Mouse (Mus musculus) intestine, embryonic 16.5 days (tissue): ENCODE measurements around the gene Tpk1. TPM values are rescaled to one million over a fixed set of nuclear protein-coding genes. Genes with fewer than 3 reads are reported as not detected.

Source experiments
- ATAC-seq: fragments of 200-750 bp; cut with Nextera tagmentation; 2 replicates; pipeline ENCODE4 v1.8.0; 2017; ENCODE audit warnings: moderate TSS enrichment, moderate library complexity
- H3K27ac ChIP-seq: fragments of 300-500 bp; sonication (generic); 2 replicates; pipeline ENCODE4 v1.5.1; 2014; ENCODE audit warnings: mild to moderate bottlenecking, low read length
- H3K27me3 ChIP-seq: fragments of 300-500 bp; sonication (generic); replicated peaks from 2 replicates; pipeline ENCODE4 v1.6.1; 2014; ENCODE audit warnings: low read length, control low read depth, mixed read lengths; ENCODE audit not compliant: control insufficient read depth, insufficient read depth
- H3K36me3 ChIP-seq: fragments of 300-500 bp; sonication (generic); 2 replicates; pipeline ENCODE4 v1.6.1; 2014; ENCODE audit warnings: low read length, control low read depth; ENCODE audit not compliant: control insufficient read depth, insufficient read depth
- H3K4me1 ChIP-seq: fragments of 300-500 bp; sonication (generic); 2 replicates; pipeline ENCODE4 v1.6.1; 2014; ENCODE audit warnings: low read length, control low read depth, mixed read lengths; ENCODE audit not compliant: control insufficient read depth, insufficient read depth
- H3K4me2 ChIP-seq: fragments of 300-500 bp; sonication (generic); 2 replicates; pipeline ENCODE4 v1.6.1; 2014; ENCODE audit warnings: low read depth, low read length, control low read depth
- H3K4me3 ChIP-seq: fragments of 300-500 bp; sonication (generic); 2 replicates; pipeline ENCODE4 v1.5.1; 2014; ENCODE audit warnings: mild to moderate bottlenecking, low read length
- H3K9ac ChIP-seq: fragments of 300-500 bp; sonication (generic); 2 replicates; pipeline ENCODE4 v1.6.1; 2014; ENCODE audit warnings: low read depth, low read length
- H3K9me3 ChIP-seq: fragments of 300-500 bp; sonication (generic); 2 replicates; pipeline ENCODE4 v1.6.1; 2016; ENCODE audit warnings: low read length, control low read depth; ENCODE audit not compliant: control insufficient read depth
- WGBS: fragments of 180-500 bp; shearing (Covaris S2); extraction: QIAGEN DNeasy Blood & Tissue Kit; methylation state at CpG from one replicate; pipeline ENCODE4 v1.1.7; 2014; 5-methylcytosine and 5-hydroxymethylcytosine counted together
- polyA plus RNA-seq: library from polyadenylated mRNA; unstranded; fragments of >200 nt; fragmentation: Nextera tagmentation; extraction: Ambion mirVana; gene quantifications from 2 replicates; pipeline ENCODE4 v1.2.1, GENCODE M21; 2015

Gene Tpk1
- polyA plus RNA-seq, 1 experiment from 2014 or later, result 25.7 TPM

GRCm38 (mm10) chr6:43296798-43297507, 369.1 kb downstream of the Tpk1 start:
- H3K4me3 ChIP-seq, result no peak overlapping the region
- no peaks in the 10 kb centered on the region for H3K9me3 ChIP-seq
- H3K4me2 ChIP-seq, result no peak overlapping the region
- no peaks in the 10 kb centered on the region for H3K36me3 ChIP-seq
- no peak overlapping the region for H3K9ac ChIP-seq
- 37% methylated on average over 7 of the region's 7 CpGs for WGBS
- peaks cover 26% of the 10 kb centered on the region for H3K4me1 ChIP-seq
- no peaks in the 10 kb centered on the region for H3K27me3 ChIP-seq
- H3K27ac ChIP-seq, result no peak overlapping the region
- ATAC-seq, result no peak; the same call in 1 of the 2 replicates

- H3K27ac ChIP-seq, result peak overlapping the region; percentile 35; the same call in 1 of the 2 replicates
- no peaks in the 10 kb centered on the region for H3K36me3 ChIP-seq
- 14% methylated on average over 5 of the region's 5 CpGs for WGBS
- H3K27me3 ChIP-seq, result no peaks in the 10 kb centered on the region
- H3K4me3 ChIP-seq, result no peak overlapping the region
- no peak overlapping the region for H3K4me2 ChIP-seq
- H3K9ac ChIP-seq, result no peak overlapping the region
- ATAC-seq, result no peak
- no peaks in the 10 kb centered on the region for H3K9me3 ChIP-seq
- peaks cover 29% of the 10 kb centered on the region for H3K4me1 ChIP-seq
Observed at GRCm38 (mm10) chr6:43295908-43296307, 370.2 kb downstream of the Tpk1 start.
